Mouse (Mus musculus) adrenal gland, postnatal 14 days (tissue): ENCODE measurements at regions not wholly inside any gene's neighbourhood (a gene's known extent, or its start where the extent isn't known, plus 50 kb on each side); places are given as distances from the start of the nearest gene placed in this dataset.

Source experiments
- DNase-seq: peaks from one replicate; pipeline ENCODE4 v3.0.0; 2021; ENCODE audit warnings: mixed read lengths

GRCm38 (mm10) chr3:136993473-136993872 is 323.5 kb downstream of the Ppp3ca start:
- no peak for DNase-seq

GRCm38 (mm10) chr3:136994361-136995083 is 324.6 kb downstream of the Ppp3ca start:
- no peak for DNase-seq

DNA sequence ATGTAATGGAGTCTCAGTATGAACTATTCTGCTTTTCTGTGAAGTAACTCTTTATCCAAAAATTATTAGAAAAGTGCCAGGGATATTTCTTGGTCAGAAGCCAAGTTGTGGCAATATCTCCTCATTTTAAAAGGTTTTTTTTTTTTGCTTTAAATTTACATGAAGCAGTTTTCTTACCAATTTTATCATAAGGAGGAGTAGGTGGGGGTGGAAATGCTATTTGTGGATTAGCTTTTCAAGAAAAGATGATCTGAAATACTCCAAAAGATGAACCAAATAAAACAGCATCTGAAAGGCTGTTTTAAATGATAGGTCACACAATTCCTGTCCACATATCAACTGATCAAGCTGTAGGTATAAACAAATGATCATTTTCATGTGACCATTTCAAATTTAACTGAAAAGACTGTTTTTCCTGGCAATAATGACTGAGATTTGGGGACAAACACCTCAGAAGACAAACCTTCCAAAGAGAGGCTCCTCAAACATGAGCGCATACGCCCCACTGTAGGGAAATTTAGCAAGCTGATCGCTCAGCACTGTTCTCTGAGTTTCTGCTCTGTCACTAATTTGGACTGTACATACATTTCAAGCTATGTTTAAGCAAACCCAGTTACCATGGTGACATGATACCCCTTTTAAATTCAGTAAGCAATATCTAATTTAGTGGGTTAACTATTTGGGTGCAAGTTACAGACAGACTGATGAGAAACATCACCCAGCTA is 325.8 kb downstream of the Ppp3ca start:
- no peak for DNase-seq

DNA sequence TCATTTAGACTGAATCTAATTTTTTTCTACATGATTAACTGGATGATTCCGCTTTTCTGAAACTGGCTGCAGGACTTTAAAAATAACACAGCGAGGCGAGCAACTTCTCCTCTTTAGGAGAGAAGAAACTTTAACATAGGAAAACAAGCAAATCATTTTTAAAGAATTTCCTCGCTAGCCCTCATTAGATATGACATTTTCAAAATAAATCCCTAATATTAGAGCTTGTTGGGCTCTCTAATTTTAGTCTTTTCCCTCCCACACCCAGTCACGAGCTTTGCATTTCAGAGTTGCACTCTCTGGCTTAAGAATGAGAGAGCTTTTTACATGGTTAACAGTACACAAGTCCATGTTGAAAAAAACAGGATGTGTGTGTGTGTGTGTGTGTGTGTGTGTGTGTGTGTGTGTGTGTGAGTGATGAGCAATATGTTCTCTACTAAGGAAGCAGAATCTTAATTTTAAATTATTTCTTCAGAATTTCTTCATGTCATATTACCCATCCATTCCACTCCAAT is 326.5 kb downstream of the Ppp3ca start:
- no peak for DNase-seq

DNA sequence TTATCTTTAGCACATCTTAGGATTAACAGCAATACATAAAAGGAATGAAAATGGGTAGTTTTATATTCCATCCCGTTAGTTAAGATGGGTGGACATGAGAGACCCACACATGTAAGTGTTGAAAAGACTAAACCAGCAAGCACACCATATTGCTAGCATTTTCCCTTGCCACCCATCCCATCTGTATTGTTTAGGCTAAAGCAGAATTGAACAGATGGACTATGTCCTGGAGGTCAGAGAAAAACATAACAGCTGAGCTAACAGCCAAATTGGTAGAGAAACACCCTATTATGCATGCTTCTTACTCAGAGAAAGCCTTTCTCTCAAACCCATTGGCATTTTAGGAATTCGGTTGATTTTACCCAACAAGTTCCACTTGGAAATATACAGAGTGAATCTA is 329.3 kb upstream of the Emcn start:
- no peak for DNase-seq

- peak; percentile 9 for DNase-seq
Observed at GRCm38 (mm10) chr3:137014686-137015085, 326.2 kb upstream of the Emcn start.

- DNase-seq, result no peak
Observed at GRCm38 (mm10) chr3:137015199-137015598, 325.7 kb upstream of the Emcn start.

DNA sequence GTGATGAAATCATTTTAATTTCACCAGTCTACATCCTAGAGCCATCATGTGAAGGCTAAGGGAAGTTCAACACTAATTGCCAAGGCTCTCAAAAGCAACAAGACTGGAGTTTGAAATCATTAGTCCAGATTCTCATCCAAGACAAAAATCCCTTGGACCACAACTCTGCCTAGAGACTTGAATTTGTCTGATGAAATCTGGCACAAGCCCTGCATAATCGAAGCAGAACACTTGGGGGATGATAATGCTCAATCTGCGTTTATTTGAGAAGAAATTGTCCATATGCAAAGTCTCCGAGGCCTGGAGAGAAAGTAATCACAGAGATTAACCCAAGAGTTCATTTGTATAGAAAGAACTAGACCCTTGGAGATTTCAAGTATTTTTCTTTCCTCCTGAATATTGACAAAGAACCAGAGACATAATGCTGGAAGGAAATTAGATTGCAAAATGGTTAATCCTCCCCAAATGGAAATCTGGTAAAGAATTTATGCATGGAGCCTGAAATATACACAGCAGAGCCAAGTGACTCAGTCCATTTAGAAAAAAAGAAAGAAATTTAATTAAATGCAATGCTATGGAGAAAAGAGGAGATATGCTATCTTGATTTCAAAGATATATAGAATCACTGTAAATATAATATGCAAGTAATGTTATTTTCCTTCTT is 320.8 kb upstream of the Emcn start:
- no peak for DNase-seq

GRCm38 (mm10) chr3:137029546-137029945 is 311.3 kb upstream of the Emcn start:
- no peak for DNase-seq

DNA sequence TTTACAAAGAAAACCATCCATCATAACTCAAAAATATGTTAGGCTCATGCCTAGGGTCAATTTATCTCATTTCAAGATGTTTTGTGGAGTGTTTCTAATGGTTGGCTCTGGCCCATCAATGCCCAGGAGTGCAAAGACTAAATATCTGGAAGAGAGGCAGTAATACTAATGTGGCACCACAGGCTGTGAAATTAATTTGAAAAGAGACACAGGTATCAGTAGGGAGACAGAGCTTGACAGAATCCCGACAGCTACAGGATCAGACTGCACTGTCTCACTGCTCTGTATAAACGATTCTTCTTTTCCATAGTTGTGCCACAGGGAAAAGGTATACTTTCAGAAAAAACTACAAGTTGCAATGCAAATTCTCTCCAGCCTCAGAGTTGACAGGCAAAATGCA is 308.1 kb upstream of the Emcn start:
- DNase-seq, result no peak

- DNase-seq, result no peak
Observed at GRCm38 (mm10) chr3:137039638-137040037, 301.2 kb upstream of the Emcn start.

GRCm38 (mm10) chr3:137056544-137057224 is 284.2 kb upstream of the Emcn start:
- DNase-seq, result no peak

- no peak for DNase-seq
Observed at GRCm38 (mm10) chr3:137057225-137057910, 283.5 kb upstream of the Emcn start.

DNA sequence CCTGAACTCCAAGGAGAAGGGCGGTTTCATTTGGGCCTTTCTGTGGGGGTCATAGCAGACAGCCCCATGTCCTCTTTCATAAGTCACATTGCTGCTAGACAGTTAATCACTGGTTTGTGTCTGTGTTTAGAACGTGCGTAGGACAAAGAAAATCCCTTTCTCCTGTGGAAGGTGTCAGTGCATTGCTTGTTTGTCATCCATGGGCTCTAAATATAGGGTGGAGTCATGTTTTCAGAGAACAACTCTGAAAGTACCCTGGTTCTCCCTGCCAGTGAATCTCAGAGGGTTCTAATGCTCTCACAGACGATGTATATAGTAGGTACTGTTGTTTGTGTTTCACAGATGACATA is 283.0 kb upstream of the Emcn start:
- no peak for DNase-seq

DNA sequence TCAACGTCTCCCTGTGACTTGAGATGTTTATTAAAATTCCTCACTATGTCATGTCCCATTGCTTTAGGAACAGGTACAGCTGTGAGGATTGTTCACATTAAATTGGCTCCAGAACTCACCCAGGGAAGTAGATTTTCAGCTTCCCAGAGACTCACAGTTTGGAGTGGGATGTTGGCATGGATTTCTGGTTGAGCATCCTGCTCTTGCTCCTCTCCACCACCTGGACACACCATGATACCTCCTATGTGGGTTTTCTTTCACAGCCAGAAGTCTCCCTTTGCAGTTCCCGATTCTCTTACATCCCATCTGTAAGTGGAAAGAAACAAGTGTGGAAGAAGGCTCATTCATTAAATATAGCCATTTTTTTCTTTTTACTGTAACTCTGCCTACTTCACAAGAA is 278.8 kb upstream of the Emcn start:
- no peak for DNase-seq

- no peak for DNase-seq
Observed at GRCm38 (mm10) chr3:137067336-137067735, 273.5 kb upstream of the Emcn start.

DNA sequence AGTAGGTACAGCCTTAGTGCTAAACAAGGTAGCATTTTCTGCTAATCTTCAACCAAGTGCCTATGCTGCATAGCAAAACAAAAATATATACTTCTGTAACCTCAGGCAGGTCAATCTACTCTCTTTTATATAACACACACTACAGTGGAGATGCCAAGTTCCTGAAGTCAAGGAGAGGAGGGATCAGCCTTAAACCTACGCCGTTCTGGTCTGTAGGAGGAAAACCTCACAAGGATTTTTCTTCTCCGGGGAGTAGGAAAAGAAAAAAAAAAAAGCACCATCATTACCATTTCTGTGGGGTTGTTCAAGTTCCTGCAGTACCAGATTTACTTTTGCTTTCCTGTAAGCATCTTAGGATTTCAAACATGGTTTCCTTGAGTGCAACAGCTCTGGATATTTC is 271.5 kb upstream of the Emcn start:
- no peak for DNase-seq

GRCm38 (mm10) chr3:137077718-137078599 is 262.9 kb upstream of the Emcn start:
- no peak for DNase-seq

GRCm38 (mm10) chr3:137078600-137078975 is 262.3 kb upstream of the Emcn start:
- DNase-seq, result no peak

DNA sequence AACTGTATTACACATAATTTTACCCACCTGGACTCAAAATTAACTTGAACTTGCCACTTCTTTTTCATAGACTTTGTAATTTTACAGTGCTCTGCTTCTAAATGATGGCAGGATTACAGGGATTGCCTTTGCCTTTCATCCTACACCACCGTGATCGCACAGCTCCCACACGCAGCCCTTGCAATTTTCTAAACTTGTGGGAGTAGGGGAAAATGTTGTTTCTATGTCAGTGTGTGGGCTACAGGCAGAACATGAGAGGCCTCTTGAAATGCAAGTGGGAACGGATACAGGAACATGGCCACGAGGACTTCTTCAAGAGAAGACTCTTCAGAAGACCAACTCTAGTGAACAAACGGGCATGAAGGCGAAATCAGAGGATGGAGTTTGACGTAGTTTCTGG is 254.0 kb upstream of the Emcn start:
- no peak for DNase-seq
